Mouse (Mus musculus) neural tube, embryonic 12.5 days (tissue): ENCODE results near the gene Abcc2. TPM values are rescaled to one million over a fixed set of nuclear protein-coding genes. Genes with fewer than 3 reads are reported as not detected.

Experiments used
- ATAC-seq: fragments of 200-750 bp; cut with Nextera tagmentation; 2 replicates; pipeline ENCODE4 v1.8.0; 2017; ENCODE audit warnings: low read depth, mild to moderate bottlenecking, moderate TSS enrichment, moderate library complexity; ENCODE audit not compliant: low FRiP score
- H3K27ac ChIP-seq: fragments of 300-500 bp; sonication (generic); 2 replicates; pipeline ENCODE4 v1.5.1; 2016
- H3K27me3 ChIP-seq: fragments of 300-500 bp; sonication (generic); replicated peaks from 2 replicates; pipeline ENCODE4 v1.6.1; 2016; ENCODE audit warnings: mild to moderate bottlenecking
- H3K36me3 ChIP-seq: fragments of 300-500 bp; sonication (generic); 2 replicates; pipeline ENCODE4 v1.6.1; 2016; ENCODE audit warnings: mild to moderate bottlenecking
- H3K4me1 ChIP-seq: fragments of 300-500 bp; sonication (generic); 2 replicates; pipeline ENCODE4 v1.6.1; 2016
- H3K4me2 ChIP-seq: fragments of 300-500 bp; sonication (generic); replicated peaks from 2 replicates; pipeline ENCODE4 v1.6.1; 2016; ENCODE audit warnings: mild to moderate bottlenecking
- H3K4me3 ChIP-seq: fragments of 300-500 bp; sonication (generic); 2 replicates; pipeline ENCODE4 v1.5.1; 2016
- H3K9ac ChIP-seq: fragments of 300-500 bp; sonication (generic); 2 replicates; pipeline ENCODE4 v1.6.1; 2016; ENCODE audit warnings: mild to moderate bottlenecking
- H3K9me3 ChIP-seq: fragments of 300-500 bp; sonication (generic); 2 replicates; pipeline ENCODE4 v1.6.1; 2016; ENCODE audit warnings: mild to moderate bottlenecking
- WGBS: fragments of 180-500 bp; shearing (Covaris S2); methylation state at CpG from one replicate; pipeline ENCODE4 v1.1.7; 2016; 5-methylcytosine and 5-hydroxymethylcytosine counted together
- polyA plus RNA-seq: library from polyadenylated mRNA; unstranded; fragments of >200 nt; fragmentation: Nextera tagmentation; extraction: Ambion mirVana; gene quantifications from 2 replicates; pipeline ENCODE4 v1.2.1, GENCODE M21; 2016

The Abcc2 gene
- polyA plus RNA-seq, 1 experiment from 2014 or later = 0.08 TPM

DNA sequence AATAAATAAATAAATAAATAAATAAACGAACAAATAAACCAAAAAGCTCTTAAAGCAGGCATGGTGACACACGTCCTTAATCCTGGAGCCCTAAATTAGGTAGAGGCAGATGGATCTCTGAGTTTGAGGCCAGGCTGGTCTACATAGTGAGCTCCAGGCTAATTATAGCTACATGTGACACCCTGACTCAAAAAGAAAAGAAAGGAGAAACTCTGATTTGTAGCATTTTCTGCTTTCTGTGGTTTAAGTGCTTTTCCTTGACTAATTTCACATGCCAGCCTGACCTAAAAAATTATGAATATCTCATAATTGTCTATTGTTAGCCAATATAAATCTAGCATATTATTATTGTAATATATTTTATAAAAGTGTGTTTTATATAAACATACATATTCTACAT, 19.6 kb upstream of the Abcc2 start:
- Histone ChIP-seq H3K4me1 (no peaks in the 10 kb centered on the region), H3K27me3 (no peaks in the 10 kb centered on the region), H3K4me2 (no peak overlapping the region), H3K9ac (no peak overlapping the region), H3K36me3 (no peaks in the 10 kb centered on the region), H3K27ac (no peak overlapping the region), H3K9me3 (no peaks in the 10 kb centered on the region), H3K4me3 (no peak overlapping the region)
- 78% methylated on average over 2 of the region's 2 CpGs for WGBS
- ATAC-seq = no peak

DNA sequence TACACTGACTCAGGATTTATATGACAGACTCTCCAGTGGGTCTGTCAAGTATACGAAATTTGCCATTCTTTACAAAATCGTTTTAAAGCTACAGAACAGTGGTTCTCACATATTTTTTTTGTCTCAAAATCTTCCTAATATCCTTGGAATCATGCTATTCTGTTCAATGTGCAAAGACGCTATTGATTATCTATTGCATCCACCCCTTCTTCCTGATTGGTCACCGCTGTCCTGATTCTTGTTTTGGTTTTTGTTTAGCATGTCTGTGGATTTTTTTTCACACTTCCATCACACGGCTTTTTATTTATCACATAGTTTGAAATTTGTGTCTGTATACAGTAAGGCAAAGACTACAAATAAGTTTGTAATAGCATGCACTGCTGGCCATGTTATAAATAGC, 15.5 kb upstream of the Abcc2 start:
- H3K36me3 ChIP-seq = no peaks in the 10 kb centered on the region
- H3K9ac ChIP-seq = no peak overlapping the region
- H3K27ac ChIP-seq = no peak overlapping the region
- H3K27me3 ChIP-seq = no peaks in the 10 kb centered on the region
- no peaks in the 10 kb centered on the region for H3K4me1 ChIP-seq
- H3K9me3 ChIP-seq = no peaks in the 10 kb centered on the region
- no peak for ATAC-seq
- 90% methylated on average over 5 of the region's 5 CpGs for WGBS
- H3K4me2 ChIP-seq = no peak overlapping the region
- H3K4me3 ChIP-seq = no peak overlapping the region

DNA sequence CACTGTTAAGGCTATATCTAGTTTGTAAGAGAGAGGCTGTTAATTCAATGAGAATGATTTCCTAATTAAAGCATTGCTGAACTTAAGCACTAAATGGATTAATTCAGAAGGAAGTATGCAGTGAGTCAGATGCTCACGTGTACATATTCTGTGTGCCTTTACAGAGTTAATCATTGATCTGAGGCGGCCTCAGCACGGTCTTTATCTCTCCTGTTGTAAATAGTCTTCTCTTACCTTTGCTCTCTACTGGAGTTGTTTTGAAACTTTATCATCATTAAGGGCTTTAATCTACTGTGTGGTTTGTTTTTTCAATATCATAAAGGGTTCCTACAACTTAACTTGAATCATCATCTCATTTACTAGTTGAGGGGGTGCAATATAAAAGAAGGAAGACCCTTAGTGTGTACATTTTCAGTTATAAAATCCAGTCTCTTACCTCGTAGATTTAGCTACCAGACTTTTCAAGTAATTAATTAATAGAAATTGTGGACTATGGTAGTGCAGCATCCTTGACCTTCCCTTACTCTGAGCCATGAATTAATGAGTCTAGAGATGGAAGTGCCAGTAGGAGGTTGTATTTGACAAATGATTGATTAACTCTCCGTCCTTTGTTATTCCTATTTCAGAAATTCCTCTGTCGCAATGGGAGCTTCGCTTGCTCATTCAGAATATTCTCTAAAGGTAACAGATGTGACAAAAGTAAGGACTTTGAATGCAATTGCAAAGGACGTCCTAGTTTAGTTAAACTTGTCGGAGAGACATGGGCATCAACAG, 14.3 kb upstream of the Abcc2 start:
- Histone ChIP-seq H3K9me3 (no peaks in the 10 kb centered on the region), H3K36me3 (no peaks in the 10 kb centered on the region), H3K4me2 (no peak overlapping the region), H3K27me3 (no peaks in the 10 kb centered on the region), H3K9ac (no peak overlapping the region), H3K27ac (no peak overlapping the region), H3K4me1 (no peaks in the 10 kb centered on the region), H3K4me3 (no peak overlapping the region)
- no peak for ATAC-seq
- WGBS = 66% methylated on average over 9 of the region's 9 CpGs

DNA sequence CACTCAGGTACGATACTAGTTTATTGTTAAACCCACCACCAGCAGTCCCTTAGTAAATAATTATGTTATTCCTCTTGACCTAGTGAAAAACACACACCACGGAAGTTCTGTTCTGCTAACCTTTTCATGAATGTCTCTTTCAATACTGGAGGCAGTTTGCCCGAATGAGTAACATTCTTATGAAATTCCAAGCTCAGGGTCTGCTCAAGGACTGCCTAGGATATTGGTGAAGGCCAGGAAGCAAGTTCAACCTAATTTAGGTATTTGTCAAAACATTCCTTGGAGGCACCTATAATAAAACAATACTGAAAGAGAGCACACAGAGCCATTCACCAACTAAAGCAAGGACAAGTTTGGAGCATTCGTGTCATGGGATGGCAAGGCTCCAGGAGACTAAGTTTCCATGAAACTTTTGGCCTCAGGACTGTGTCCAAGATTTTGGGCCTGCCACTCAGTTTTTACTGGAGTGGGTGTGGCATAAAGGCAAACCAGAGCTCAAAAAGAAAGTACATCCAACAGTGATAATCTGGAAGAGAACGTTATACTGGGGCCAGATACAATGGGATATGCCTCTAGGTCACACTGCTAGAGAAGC, 12.5 kb upstream of the Abcc2 start:
- Histone ChIP-seq H3K9me3 (no peaks in the 10 kb centered on the region), H3K36me3 (no peaks in the 10 kb centered on the region), H3K4me1 (no peaks in the 10 kb centered on the region), H3K27ac (no peak overlapping the region), H3K9ac (no peak overlapping the region), H3K4me2 (no peak overlapping the region), H3K4me3 (no peak overlapping the region), H3K27me3 (no peaks in the 10 kb centered on the region)
- WGBS = 84% methylated on average over 5 of the region's 5 CpGs
- no peak for ATAC-seq

DNA sequence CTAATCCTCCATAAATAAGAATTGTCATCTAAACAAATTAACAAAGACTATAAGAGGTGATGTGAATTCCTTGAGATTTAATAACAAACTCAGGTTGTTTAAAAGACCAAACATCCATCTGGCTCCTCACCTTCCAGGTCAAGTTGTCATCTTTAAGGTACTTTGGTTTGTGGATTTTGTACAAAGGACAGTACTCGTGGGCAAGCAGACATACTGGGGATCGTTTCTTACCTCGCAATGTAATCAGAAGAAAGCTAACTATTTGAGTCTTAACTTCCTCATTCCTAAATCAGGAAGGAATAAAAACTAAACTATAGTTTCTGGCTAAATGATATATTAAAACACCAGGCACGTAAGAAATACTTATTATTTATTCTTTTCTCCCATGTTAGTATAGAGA, 11.4 kb upstream of the Abcc2 start:
- no peak for ATAC-seq

DNA sequence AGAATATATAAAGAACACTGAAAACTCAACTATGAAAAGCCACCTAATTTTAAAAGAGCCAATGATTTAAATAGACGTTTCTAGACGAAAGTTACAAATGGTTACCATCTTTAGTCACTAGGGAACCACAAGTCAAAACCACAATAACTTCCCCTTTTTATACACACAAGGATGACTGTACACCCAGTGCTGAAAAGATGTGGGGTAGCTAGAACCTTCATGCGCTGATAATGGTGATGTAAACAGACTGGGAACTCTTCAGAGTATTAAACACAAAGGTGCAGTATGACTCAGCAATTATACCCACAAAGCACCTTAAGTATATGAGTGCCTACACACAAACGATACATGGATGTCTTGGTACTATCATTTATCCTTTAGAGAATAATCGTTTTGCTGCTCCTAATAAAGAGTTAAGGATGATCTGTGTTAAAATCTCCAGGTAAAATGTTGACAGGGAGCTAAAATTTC, 10.5 kb upstream of the Abcc2 start:
- Histone ChIP-seq H3K4me2 (no peak overlapping the region), H3K27me3 (no peaks in the 10 kb centered on the region), H3K27ac (no peak overlapping the region), H3K9me3 (no peaks in the 10 kb centered on the region), H3K4me3 (no peak overlapping the region), H3K36me3 (no peaks in the 10 kb centered on the region), H3K4me1 (no peaks in the 10 kb centered on the region), H3K9ac (no peak overlapping the region)
- no peak for ATAC-seq
- WGBS = 91% methylated on average over 5 of the region's 5 CpGs

More for the DNA sequence above, 11.4 kb upstream of the Abcc2 start:
- Histone ChIP-seq H3K36me3 (no peaks in the 10 kb centered on the region), H3K4me3 (no peak overlapping the region), H3K4me1 (no peaks in the 10 kb centered on the region), H3K4me2 (no peak overlapping the region), H3K9ac (no peak overlapping the region), H3K27me3 (no peaks in the 10 kb centered on the region), H3K27ac (no peak overlapping the region), H3K9me3 (no peaks in the 10 kb centered on the region)
- 91% methylated on average over 4 of the region's 4 CpGs for WGBS

DNA sequence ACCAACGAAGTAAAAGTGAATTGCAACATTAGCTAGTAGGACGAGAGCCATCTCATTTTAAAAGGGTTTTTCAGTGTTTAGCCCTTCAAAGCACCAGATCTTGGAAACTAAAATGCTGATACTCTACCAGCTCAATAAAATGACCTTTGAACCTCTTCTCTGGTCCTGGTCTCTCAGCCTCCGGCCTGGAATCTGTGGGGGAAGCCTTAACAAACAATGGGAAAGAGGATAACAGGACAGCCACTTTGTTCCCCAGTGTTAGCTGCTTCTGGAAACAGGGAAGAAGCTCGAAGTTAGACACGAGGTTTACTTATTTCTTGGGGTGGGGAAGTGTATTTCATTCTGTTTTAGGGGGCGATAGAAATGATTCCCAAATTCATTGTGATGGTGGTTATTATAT, 9.7 kb upstream of the Abcc2 start:
- H3K4me2 ChIP-seq = no peak overlapping the region
- H3K9me3 ChIP-seq = no peaks in the 10 kb centered on the region
- H3K9ac ChIP-seq = no peak overlapping the region
- no peak for ATAC-seq
- H3K27ac ChIP-seq = no peak overlapping the region
- no peak overlapping the region for H3K4me3 ChIP-seq
- H3K4me1 ChIP-seq = no peaks in the 10 kb centered on the region
- WGBS = 69% methylated on average over 6 of the region's 6 CpGs
- H3K27me3 ChIP-seq = no peaks in the 10 kb centered on the region
- H3K36me3 ChIP-seq = no peaks in the 10 kb centered on the region

DNA sequence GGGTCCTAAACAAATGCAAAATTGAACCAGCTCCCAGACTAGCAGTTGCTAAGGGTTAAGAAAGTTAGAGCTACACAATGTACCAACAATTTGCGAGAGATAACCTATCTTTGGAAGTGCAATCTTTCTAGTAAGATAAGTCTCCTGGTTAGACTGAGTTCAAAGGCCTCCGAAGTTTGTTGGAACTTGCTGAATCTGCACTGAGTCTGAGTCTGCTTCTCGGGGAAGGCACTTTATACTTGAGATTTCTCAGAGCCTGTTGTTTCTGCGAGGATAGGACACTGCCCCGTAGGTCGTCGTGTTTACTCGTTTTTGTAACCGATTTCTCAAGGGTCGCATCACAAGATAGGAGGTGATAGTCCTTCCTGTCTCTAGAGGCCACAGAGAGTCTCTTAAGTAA, 6.6 kb upstream of the Abcc2 start:
- H3K4me2 ChIP-seq = no peak overlapping the region
- H3K4me3 ChIP-seq = no peak overlapping the region
- no peak overlapping the region for H3K9ac ChIP-seq
- ATAC-seq = no peak
- no peaks in the 10 kb centered on the region for H3K4me1 ChIP-seq
- WGBS = 83% methylated on average over 10 of the region's 10 CpGs
- no peaks in the 10 kb centered on the region for H3K27me3 ChIP-seq
- H3K27ac ChIP-seq = no peak overlapping the region
- no peaks in the 10 kb centered on the region for H3K9me3 ChIP-seq
- no peaks in the 10 kb centered on the region for H3K36me3 ChIP-seq

DNA sequence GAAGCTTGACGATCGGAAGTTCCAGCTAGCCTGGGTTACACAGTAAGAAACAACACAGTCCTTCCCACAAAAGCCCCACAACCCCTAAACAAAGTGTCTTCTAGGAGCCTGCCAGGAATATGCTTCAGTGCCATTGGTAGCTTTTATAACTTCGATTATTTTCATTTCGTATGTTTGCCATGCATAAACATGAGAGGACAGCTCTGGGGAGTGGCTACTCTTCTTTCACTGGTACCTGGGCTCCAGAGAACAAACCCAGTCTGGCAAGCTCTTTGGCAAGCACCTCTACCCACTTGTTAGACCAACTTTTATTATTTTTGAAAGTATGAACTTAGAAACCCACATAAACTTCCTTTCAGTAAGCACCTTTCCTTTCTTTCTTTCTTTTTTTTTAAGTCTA, 5.4 kb upstream of the Abcc2 start:
- no peak for ATAC-seq
- no peak overlapping the region for H3K9ac ChIP-seq
- H3K4me2 ChIP-seq = no peak overlapping the region
- no peak overlapping the region for H3K4me3 ChIP-seq
- H3K36me3 ChIP-seq = no peaks in the 10 kb centered on the region
- H3K4me1 ChIP-seq = no peaks in the 10 kb centered on the region
- no peaks in the 10 kb centered on the region for H3K9me3 ChIP-seq
- no peaks in the 10 kb centered on the region for H3K27me3 ChIP-seq
- no peak overlapping the region for H3K27ac ChIP-seq
- WGBS = 83% methylated on average over 4 of the region's 4 CpGs

DNA sequence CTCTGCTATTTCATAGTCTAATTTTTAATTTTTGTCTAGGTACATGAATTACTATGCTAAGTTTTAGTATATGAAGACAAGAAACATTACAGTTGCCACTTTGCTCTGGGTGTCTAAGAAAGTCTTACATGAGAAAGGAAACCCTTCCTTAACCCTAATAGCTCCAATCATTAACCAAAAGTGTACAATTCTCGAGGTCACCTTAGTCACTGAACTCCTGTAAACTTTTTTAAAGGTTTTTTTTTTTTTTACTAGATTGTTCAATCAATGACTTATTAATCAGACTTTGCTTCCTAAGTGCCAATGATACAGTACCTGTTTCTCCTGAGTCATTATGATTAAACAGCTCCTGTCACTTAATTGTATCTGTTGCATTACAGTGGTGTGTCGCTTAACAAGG, 4.7 kb upstream of the Abcc2 start:
- ATAC-seq = no peak
- no peak overlapping the region for H3K4me2 ChIP-seq
- 77% methylated on average over 2 of the region's 2 CpGs for WGBS

DNA sequence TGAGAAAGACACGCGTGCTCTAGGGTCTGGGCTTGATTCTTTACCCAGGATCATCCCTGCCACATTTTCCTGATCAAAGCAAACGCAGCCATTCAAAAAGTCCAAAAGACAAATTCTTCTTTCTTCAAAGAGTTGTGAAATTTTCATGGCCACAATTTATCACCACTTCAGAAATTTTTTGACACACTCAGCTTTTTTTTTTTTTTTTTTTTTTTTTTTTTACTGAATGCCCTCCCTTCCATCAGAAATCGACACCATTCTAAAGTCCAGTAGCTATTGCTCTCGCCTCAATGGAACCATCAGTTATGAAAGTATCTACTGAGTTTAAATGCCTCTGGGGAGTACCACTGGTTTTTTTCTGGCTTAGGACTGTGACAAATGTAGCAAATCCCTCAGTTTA, 1.6 kb upstream of the Abcc2 start:
- no peaks in the 10 kb centered on the region for H3K27me3 ChIP-seq
- no peaks in the 10 kb centered on the region for H3K4me1 ChIP-seq
- H3K36me3 ChIP-seq = no peaks in the 10 kb centered on the region
- ATAC-seq = no peak
- H3K9me3 ChIP-seq = no peaks in the 10 kb centered on the region
- H3K4me3 ChIP-seq = no peak overlapping the region
- no peak overlapping the region for H3K9ac ChIP-seq
- no peak overlapping the region for H3K27ac ChIP-seq
- WGBS = 93% methylated on average over 5 of the region's 5 CpGs
- no peak overlapping the region for H3K4me2 ChIP-seq

More for the DNA sequence above, 4.7 kb upstream of the Abcc2 start:
- Histone ChIP-seq H3K36me3 (no peaks in the 10 kb centered on the region), H3K4me1 (no peaks in the 10 kb centered on the region), H3K27me3 (no peaks in the 10 kb centered on the region), H3K9ac (no peak overlapping the region), H3K4me3 (no peak overlapping the region), H3K9me3 (no peaks in the 10 kb centered on the region), H3K27ac (no peak overlapping the region)

DNA sequence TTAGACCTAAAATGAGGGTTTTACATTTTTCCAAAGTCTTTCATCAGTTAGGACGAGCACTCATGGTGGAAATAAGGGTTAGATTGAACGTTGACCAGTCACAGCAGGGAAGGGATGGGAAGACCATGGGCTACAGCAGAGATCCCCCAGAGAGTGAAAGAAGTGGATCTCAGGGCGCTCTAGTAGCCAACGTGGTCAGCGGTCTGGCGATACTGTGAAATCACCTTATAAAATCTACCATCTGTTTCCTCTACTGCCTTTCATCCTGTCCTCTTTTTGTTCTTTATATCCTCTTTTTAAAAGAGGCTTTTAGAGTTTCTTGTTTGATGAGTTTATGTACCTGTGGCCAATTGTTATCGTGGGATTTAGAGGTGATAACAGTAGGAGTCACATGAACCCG, 2.8 kb downstream of the Abcc2 start:
- no peak for ATAC-seq
- no peak overlapping the region for H3K4me3 ChIP-seq
- H3K27ac ChIP-seq = no peak overlapping the region
- no peaks in the 10 kb centered on the region for H3K9me3 ChIP-seq
- H3K27me3 ChIP-seq = no peaks in the 10 kb centered on the region
- H3K4me2 ChIP-seq = no peak overlapping the region
- no peaks in the 10 kb centered on the region for H3K4me1 ChIP-seq
- no peak overlapping the region for H3K9ac ChIP-seq
- H3K36me3 ChIP-seq = no peaks in the 10 kb centered on the region
- WGBS = 82% methylated on average over 8 of the region's 8 CpGs
